Mouse (Mus musculus): ENCODE measurements around the gene Rpl27.
"Not testable (repeated sequence)": the region's sequence is repeated elsewhere in the genome, so short reads cannot be mapped to it uniquely, and the experiment has no call there.

DNA sequence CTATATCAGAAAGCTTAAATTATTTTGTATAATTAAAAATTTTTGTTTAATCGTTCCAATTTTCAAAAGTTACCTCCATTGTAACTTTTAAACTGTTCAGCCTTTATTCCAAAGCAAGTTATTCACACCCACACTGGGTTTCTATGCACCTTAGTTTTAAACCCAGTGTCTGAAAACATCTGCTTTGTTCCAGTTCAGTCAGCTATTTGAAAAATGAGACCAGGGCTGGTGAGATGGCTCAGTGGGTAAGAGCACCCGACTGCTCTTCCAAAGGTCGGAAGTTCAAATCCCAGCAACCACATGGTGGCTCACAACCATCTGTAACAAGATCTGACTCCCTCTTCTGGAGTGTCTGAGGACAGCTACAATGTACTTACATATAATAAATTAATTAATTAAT lies 4.1 kb upstream of the Rpl27 start:
- TF ChIP-seq MAFK (IDR thresholded peaks at IDR 0.05; ENCODE audit: insufficient read depth, low read depth, low read length); HCFC1 (IDR thresholded peaks at IDR 0.05; ENCODE audit: borderline replicate concordance, insufficient read depth, low read length); ZC3H11A (IDR thresholded peaks at IDR 0.05; ENCODE audit: borderline replicate concordance, low read depth, low read length); CHD2 (IDR thresholded peaks at IDR 0.05; ENCODE audit: low read depth, low read length): not testable (repeated sequence)
